Mouse (Mus musculus): ENCODE results near the gene Usp19. TPM values are rescaled to one million over a fixed set of nuclear protein-coding genes. Genes with fewer than 3 reads are reported as not detected.

The Usp19 gene
- total RNA-seq, 2 experiments from 2014 or later, result 51.0 to 127 TPM

DNA sequence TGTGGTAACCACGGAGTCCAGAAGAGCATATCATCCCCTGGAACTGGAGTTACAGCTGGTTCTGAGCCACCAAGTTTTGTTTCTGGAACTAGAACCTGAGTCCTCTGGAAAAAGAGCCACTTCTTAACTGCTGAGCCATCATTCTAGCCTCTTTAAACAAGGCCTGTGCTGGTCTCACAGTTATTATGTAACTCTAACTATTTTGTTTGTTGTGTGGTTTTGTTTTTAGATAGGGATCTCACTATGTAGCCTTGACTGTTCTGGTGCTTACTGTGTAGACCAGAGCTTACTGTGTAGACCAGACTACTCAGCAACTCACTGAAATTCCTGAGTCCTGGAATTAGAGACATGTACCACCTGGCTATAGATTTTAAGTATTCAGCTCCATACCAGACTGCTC, 56.5 kb downstream of the Usp19 start:
- ATAC-seq (replicated peaks; ENCODE audit: low FRiP score, low TSS enrichment, poor library complexity, severe bottlenecking), result no peak

Other genes with a start within 250 kb of the Usp19 start
- 10.2 and 12.9 TPM in 2 replicates for gene Dag1, start 226.6 kb upstream of the Usp19 start, total RNA-seq (2014; fragmentation: Nextera tagmentation)
- 4.6 and 5.1 TPM in 2 replicates for gene Dag1, start 226.6 kb upstream of the Usp19 start, total RNA-seq (2017)
- 3.1 and 5.0 TPM in 2 replicates for gene Nicn1, start 200.2 kb upstream of the Usp19 start, total RNA-seq (2014; fragmentation: Nextera tagmentation)
- gene Nicn1, start 200.2 kb upstream of the Usp19 start, total RNA-seq (2017), result 1.4 TPM in 1 of 2 replicates, not detected in the other
- gene Amt, start 193.7 kb upstream of the Usp19 start, total RNA-seq (2014; fragmentation: Nextera tagmentation), result 0.28 TPM in 1 of 2 replicates, not detected in the other
- 0.23 TPM in 1 of 2 replicates, not detected in the other for gene Amt, start 193.7 kb upstream of the Usp19 start, total RNA-seq (2017)
- gene Rhoa, start 184.5 kb upstream of the Usp19 start, total RNA-seq (2014; fragmentation: Nextera tagmentation), result 148 and 275 TPM in 2 replicates
- 249 and 303 TPM in 2 replicates for gene Rhoa, start 184.5 kb upstream of the Usp19 start, total RNA-seq (2017)
- 2.8 and 8.2 TPM in 2 replicates for gene Tcta, start 184.4 kb upstream of the Usp19 start, total RNA-seq (2014; fragmentation: Nextera tagmentation)
- 1.4 and 4.3 TPM in 2 replicates for gene Tcta, start 184.4 kb upstream of the Usp19 start, total RNA-seq (2017)
- 1,807 and 1,840 TPM in 2 replicates for gene Gpx1, start 151.7 kb upstream of the Usp19 start, total RNA-seq (2014; fragmentation: Nextera tagmentation)
- gene Gpx1, start 151.7 kb upstream of the Usp19 start, total RNA-seq (2017), result 887 and 925 TPM in 2 replicates
- 131 and 136 TPM in 2 replicates for gene Usp4, start 142.7 kb upstream of the Usp19 start, total RNA-seq (2014; fragmentation: Nextera tagmentation)
- 62.4 and 84.2 TPM in 2 replicates for gene Usp4, start 142.7 kb upstream of the Usp19 start, total RNA-seq (2017)
- gene 1700102P08Rik, start 97.8 kb upstream of the Usp19 start, total RNA-seq (2014; fragmentation: Nextera tagmentation), result 0.52 and 1.7 TPM in 2 replicates
- 4.3 TPM in 1 of 2 replicates, not detected in the other for gene 1700102P08Rik, start 97.8 kb upstream of the Usp19 start, total RNA-seq (2017)
- gene Ccdc36, start 62.1 kb upstream of the Usp19 start, total RNA-seq (2014; fragmentation: Nextera tagmentation), result not detected in 2 replicates
- not detected in 2 replicates for gene Ccdc36, start 62.1 kb upstream of the Usp19 start, total RNA-seq (2017)
- gene BC048562, start 54.1 kb upstream of the Usp19 start, total RNA-seq (2014; fragmentation: Nextera tagmentation), result not detected in 2 replicates
- not detected in 2 replicates for gene BC048562, start 54.1 kb upstream of the Usp19 start, total RNA-seq (2017)
- 19.6 and 42.3 TPM in 2 replicates for gene Ccdc71, start 30.1 kb upstream of the Usp19 start, total RNA-seq (2014; fragmentation: Nextera tagmentation)
- gene Ccdc71, start 30.1 kb upstream of the Usp19 start, total RNA-seq (2017), result 13.2 and 13.6 TPM in 2 replicates
- 8.0 and 29.6 TPM in 2 replicates for gene Klhdc8b, start 29.0 kb upstream of the Usp19 start, total RNA-seq (2014; fragmentation: Nextera tagmentation)
- gene Klhdc8b, start 29.0 kb upstream of the Usp19 start, total RNA-seq (2017), result 6.2 and 21.7 TPM in 2 replicates
- not detected in 2 replicates for gene Lamb2, start 10.9 kb upstream of the Usp19 start, total RNA-seq (2014; fragmentation: Nextera tagmentation)
- 0.66 TPM in 1 of 2 replicates, not detected in the other for gene Lamb2, start 10.9 kb upstream of the Usp19 start, total RNA-seq (2017)
- gene Qars, start 17.1 kb downstream of the Usp19 start, total RNA-seq (2014; fragmentation: Nextera tagmentation), result 356 and 390 TPM in 2 replicates
- gene Qars, start 17.1 kb downstream of the Usp19 start, total RNA-seq (2017), result 235 and 321 TPM in 2 replicates
- gene Qrich1, start 26.2 kb downstream of the Usp19 start, total RNA-seq (2014; fragmentation: Nextera tagmentation), result 115 and 171 TPM in 2 replicates
- 146 and 150 TPM in 2 replicates for gene Qrich1, start 26.2 kb downstream of the Usp19 start, total RNA-seq (2017)
- 430 and 507 TPM in 2 replicates for gene Impdh2, start 69.7 kb downstream of the Usp19 start, total RNA-seq (2014; fragmentation: Nextera tagmentation)
- gene Impdh2, start 69.7 kb downstream of the Usp19 start, total RNA-seq (2017), result 413 and 539 TPM in 2 replicates
- 21.9 and 31.1 TPM in 2 replicates for gene Ndufaf3, start 76.8 kb downstream of the Usp19 start, total RNA-seq (2014; fragmentation: Nextera tagmentation)
- 14.1 and 28.7 TPM in 2 replicates for gene Ndufaf3, start 76.8 kb downstream of the Usp19 start, total RNA-seq (2017)
- gene Dalrd3, start 79.3 kb downstream of the Usp19 start, total RNA-seq (2014; fragmentation: Nextera tagmentation), result 119 and 182 TPM in 2 replicates
- gene Dalrd3, start 79.3 kb downstream of the Usp19 start, total RNA-seq (2017), result 27.5 and 61.0 TPM in 2 replicates
- gene Wdr6, start 88.1 kb downstream of the Usp19 start, total RNA-seq (2014; fragmentation: Nextera tagmentation), result 33.2 and 34.7 TPM in 2 replicates
- gene Wdr6, start 88.1 kb downstream of the Usp19 start, total RNA-seq (2017), result 25.8 and 26.8 TPM in 2 replicates
- 2.6 and 3.2 TPM in 2 replicates for gene P4htm, start 107.1 kb downstream of the Usp19 start, total RNA-seq (2014; fragmentation: Nextera tagmentation)
- 1.5 TPM in 1 of 2 replicates, not detected in the other for gene P4htm, start 107.1 kb downstream of the Usp19 start, total RNA-seq (2017)
- gene Arih2, start 158.8 kb downstream of the Usp19 start, total RNA-seq (2014; fragmentation: Nextera tagmentation), result 38.8 and 59.3 TPM in 2 replicates
- 61.5 and 65.1 TPM in 2 replicates for gene Arih2, start 158.8 kb downstream of the Usp19 start, total RNA-seq (2017)
- 15.2 and 16.4 TPM in 2 replicates for gene Slc25a20, start 171.5 kb downstream of the Usp19 start, total RNA-seq (2014; fragmentation: Nextera tagmentation)
- 23.4 and 29.7 TPM in 2 replicates for gene Slc25a20, start 171.5 kb downstream of the Usp19 start, total RNA-seq (2017)
- 15.7 and 19.3 TPM in 2 replicates for gene Prkar2a, start 198.7 kb downstream of the Usp19 start, total RNA-seq (2014; fragmentation: Nextera tagmentation)
- 15.8 and 26.9 TPM in 2 replicates for gene Prkar2a, start 198.7 kb downstream of the Usp19 start, total RNA-seq (2017)